Mouse (Mus musculus) lung, embryonic 16.5 days (tissue): ENCODE data around the gene Aoc2. TPM values are rescaled to one million over a fixed set of nuclear protein-coding genes. Genes with fewer than 3 reads are reported as not detected.
"Not testable (repeated sequence)": the region's sequence is repeated elsewhere in the genome, so short reads cannot be mapped to it uniquely, and the experiment has no call there.

Source experiments
- ATAC-seq: fragments of 200-750 bp; cut with Nextera tagmentation; 2 replicates; pipeline ENCODE4 v1.8.0; 2017; ENCODE audit warnings: low read depth, mild to moderate bottlenecking, moderate library complexity
- H3K27ac ChIP-seq: fragments of 300-500 bp; sonication (generic); 2 replicates; pipeline ENCODE4 v1.5.1; 2014; ENCODE audit warnings: mild to moderate bottlenecking, control low read depth, low read length
- H3K27me3 ChIP-seq: fragments of 300-500 bp; sonication (generic); 2 replicates; pipeline ENCODE4 v1.6.1; 2014; ENCODE audit warnings: low read depth, low read length, mixed read lengths; ENCODE audit not compliant: control insufficient read depth, insufficient read depth
- H3K36me3 ChIP-seq: fragments of 300-500 bp; sonication (generic); 2 replicates; pipeline ENCODE4 v1.6.1; 2014; ENCODE audit warnings: low read length; ENCODE audit not compliant: control insufficient read depth, insufficient read depth
- H3K4me1 ChIP-seq: fragments of 300-500 bp; sonication (generic); replicated peaks from 2 replicates; pipeline ENCODE4 v1.6.1; 2014; ENCODE audit warnings: low read length, mixed read lengths; ENCODE audit not compliant: control insufficient read depth, insufficient read depth
- H3K4me2 ChIP-seq: fragments of 300-500 bp; sonication (generic); 2 replicates; pipeline ENCODE4 v1.6.1; 2014; ENCODE audit warnings: low read depth, low read length, control low read depth
- H3K4me3 ChIP-seq: fragments of 300-500 bp; sonication (generic); 2 replicates; pipeline ENCODE4 v1.5.1; 2014; ENCODE audit warnings: mild to moderate bottlenecking, low read length, control low read depth
- H3K9ac ChIP-seq: fragments of 300-500 bp; sonication (generic); 2 replicates; pipeline ENCODE4 v1.6.1; 2014; ENCODE audit warnings: low read length, control low read depth
- H3K9me3 ChIP-seq: fragments of 300-500 bp; sonication (generic); 2 replicates; pipeline ENCODE4 v1.6.1; 2016; ENCODE audit warnings: low read length; ENCODE audit not compliant: control insufficient read depth
- WGBS: fragments of 180-500 bp; shearing (Covaris S2); extraction: QIAGEN DNeasy Blood & Tissue Kit; methylation state at CpG from one replicate; pipeline ENCODE4 v1.1.7; 2014; 5-methylcytosine and 5-hydroxymethylcytosine counted together
- microRNA-seq: library from miRNA; unstranded; fragments of <30 nt; microRNA quantifications from one replicate; pipeline ENCODE4, GENCODE M21; 2016
- polyA plus RNA-seq: library from polyadenylated mRNA; unstranded; fragments of >200 nt; fragmentation: Nextera tagmentation; extraction: Ambion mirVana; gene quantifications from 2 replicates; pipeline ENCODE4 v1.2.1, GENCODE M21; 2015

Gene Aoc2
- polyA plus RNA-seq, 1 experiment from 2014 or later, result 1.2 TPM

- Histone ChIP-seq H3K27ac (0 out of 2 replicates have a peak overlapping the region, but pooled peaks have one; percentile 0), H3K9me3 (no peaks in the 10 kb centered on the region), H3K4me1 (0 out of 2 replicates have a peak, but pooled peaks cover 3% of the 10 kb centered on the region), H3K9ac (no peak overlapping the region), H3K36me3 (no peaks in the 10 kb centered on the region), H3K27me3 (no peaks in the 10 kb centered on the region), H3K4me2 (no peak overlapping the region), H3K4me3 (no peak overlapping the region)
- WGBS, result 21% methylated on average over 3 of the region's 3 CpGs
- peak; percentile 23; the same call in 1 of the 2 replicates for ATAC-seq
Observed at GRCm38 (mm10) chr11:101360651-101361113, 35.8 kb downstream of the Aoc2 start.

- no peak overlapping the region for H3K4me2 ChIP-seq
- no peaks in the 10 kb centered on the region for H3K27me3 ChIP-seq
- H3K9me3 ChIP-seq, result no peaks in the 10 kb centered on the region
- no peak overlapping the region for H3K4me3 ChIP-seq
- 0 out of 2 replicates have a peak, but pooled peaks cover 3% of the 10 kb centered on the region for H3K4me1 ChIP-seq
- WGBS, result 31% methylated on average over 5 of the region's 5 CpGs
- H3K27ac ChIP-seq, result no peak overlapping the region
- no peak for ATAC-seq
- no peaks in the 10 kb centered on the region for H3K36me3 ChIP-seq
- no peak overlapping the region for H3K9ac ChIP-seq
Observed at GRCm38 (mm10) chr11:101364531-101364931, 39.7 kb downstream of the Aoc2 start.

DNA sequence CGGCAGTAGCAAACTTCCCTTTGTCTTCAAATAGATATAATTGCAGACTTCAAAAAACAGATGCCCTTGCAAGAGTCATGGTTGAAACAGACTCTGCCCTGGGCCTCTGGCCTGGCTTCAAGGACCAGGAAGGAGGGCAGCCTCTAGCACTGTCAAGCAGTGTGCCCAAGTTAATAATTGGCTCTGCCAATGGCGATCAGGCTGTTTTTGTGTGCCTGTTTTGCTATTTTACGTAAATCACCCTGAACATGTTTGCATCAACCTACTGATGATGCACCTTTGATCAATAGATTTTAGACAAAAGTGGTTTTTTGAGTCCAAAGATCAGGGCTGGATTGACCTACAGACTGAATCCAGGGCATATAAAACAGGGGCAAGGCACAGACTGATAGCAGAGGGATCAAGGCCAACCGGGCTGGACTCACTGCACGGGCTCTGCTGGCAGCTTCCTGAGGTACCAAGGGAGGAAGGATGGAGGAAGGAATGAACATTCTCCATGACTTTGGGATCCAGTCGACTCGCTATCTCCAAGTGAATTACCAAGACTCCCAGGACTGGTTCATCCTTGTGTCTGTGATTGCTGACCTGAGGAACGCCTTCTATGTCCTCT, 42.6 kb downstream of the Aoc2 start, which contains the start of gene G6pc:
G6pc (plus strand) TSS at position 236 of the 610 bp plus-strand sequence.
- no peak within 1 kb of the TSS for H3K4me3 ChIP-seq
- no peaks in the 10 kb centered on the region for H3K9me3 ChIP-seq
- no peak within 1 kb of the TSS for H3K27ac ChIP-seq
- no peaks in the 10 kb centered on the region for H3K36me3 ChIP-seq
- H3K4me2 ChIP-seq, result no peak within 1 kb of the TSS
- 83% methylated on average over 8 of the region's 8 CpGs for WGBS
- no peaks in the 10 kb centered on the region for H3K4me1 ChIP-seq
- no peak for ATAC-seq
- H3K27me3 ChIP-seq, result no peaks in the 10 kb centered on the region
- H3K9ac ChIP-seq, result no peak within 1 kb of the TSS

DNA sequence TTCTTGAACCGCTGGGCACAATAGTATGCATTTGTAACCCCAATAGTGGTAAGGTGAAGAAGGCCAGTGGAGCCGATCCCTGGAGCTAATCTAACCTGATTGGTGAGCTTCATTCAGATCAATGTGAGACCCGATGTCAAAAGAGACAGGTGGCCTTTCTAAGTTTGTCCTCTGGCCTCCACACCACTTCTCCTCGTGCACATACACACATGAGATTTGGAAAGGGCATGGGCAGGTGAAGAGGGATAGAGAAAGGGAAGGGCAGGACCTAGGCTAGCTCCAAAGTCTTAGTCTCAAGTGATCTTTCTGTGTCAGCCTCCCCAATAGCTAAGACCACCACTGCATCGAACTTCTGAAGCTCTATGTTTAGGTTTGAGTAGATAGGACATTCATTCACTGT, 45.3 kb downstream of the Aoc2 start:
- H3K4me1 ChIP-seq, result no peaks in the 10 kb centered on the region
- H3K4me3 ChIP-seq, result no peak overlapping the region
- 62% methylated on average over 5 of the region's 5 CpGs for WGBS
- H3K27ac ChIP-seq, result no peak overlapping the region
- no peak overlapping the region for H3K9ac ChIP-seq
- H3K9me3 ChIP-seq, result no peaks in the 10 kb centered on the region
- no peak overlapping the region for H3K4me2 ChIP-seq
- no peak for ATAC-seq
- H3K27me3 ChIP-seq, result no peaks in the 10 kb centered on the region
- no peaks in the 10 kb centered on the region for H3K36me3 ChIP-seq

DNA sequence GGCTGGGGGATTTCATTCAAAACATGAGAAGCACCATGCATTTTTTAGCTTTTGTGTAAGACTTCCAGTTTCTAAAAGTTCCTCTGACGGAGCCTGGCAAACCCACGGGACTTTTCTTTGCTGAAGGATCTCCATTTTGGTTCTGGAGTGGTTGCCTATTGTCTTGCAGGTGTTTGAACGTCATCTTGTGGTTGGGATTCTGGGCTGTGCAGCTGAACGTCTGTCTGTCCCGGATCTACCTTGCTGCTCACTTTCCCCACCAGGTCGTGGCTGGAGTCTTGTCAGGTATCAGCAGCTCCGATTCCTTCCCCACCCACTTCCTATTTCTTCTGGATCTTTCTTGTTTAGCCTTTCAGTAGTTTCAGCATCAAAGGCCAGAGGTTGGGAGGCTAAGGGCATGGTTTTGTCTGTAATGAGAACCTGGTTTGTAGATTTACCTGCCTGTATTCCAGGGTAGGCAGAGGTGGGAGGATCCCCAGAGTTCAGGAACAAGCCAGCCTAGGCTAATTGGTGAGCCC, 49.6 kb downstream of the Aoc2 start:
- WGBS, result 63% methylated on average over 7 of the region's 7 CpGs
- ATAC-seq, result no peak
- Histone ChIP-seq H3K4me2 (no peak overlapping the region), H3K4me1 (no peaks in the 10 kb centered on the region), H3K27me3 (no peaks in the 10 kb centered on the region), H3K4me3 (no peak overlapping the region), H3K9me3 (no peaks in the 10 kb centered on the region), H3K9ac (no peak overlapping the region), H3K27ac (no peak overlapping the region), H3K36me3 (no peaks in the 10 kb centered on the region)

DNA sequence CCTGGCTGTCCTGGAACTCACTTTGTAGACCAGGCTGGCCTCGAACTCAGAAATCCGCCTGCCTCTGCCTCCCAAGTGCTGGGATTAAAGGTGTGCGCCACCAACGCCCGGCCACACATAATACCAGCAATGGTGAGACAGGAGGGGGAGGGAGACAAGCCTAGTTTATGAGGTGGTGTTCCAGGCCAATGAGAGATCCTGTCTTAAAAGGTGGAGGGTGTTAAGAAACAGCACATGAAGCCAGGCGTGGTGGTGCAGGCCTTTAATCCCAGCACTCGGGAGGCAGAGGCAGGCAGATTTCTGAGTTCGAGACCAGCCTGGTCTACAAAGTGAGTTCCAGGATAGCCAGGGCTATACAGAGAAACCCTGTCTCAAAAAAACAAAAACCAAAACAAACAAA, 53.3 kb downstream of the Aoc2 start:
- 92% methylated on average over 8 of the region's 8 CpGs for whole genome bisulfite sequencing
- ATAC-seq, H3K4me2 ChIP-seq, H3K36me3 ChIP-seq, H3K4me1 ChIP-seq, H3K9ac ChIP-seq, H3K27ac ChIP-seq, H3K9me3 ChIP-seq, H3K27me3 ChIP-seq, H3K4me3 ChIP-seq: not testable (repeated sequence)

GRCm38 (mm10) chr11:101378926-101379325, 54.1 kb downstream of the Aoc2 start:
- Histone ChIP-seq H3K27ac (no peak overlapping the region), H3K27me3 (no peaks in the 10 kb centered on the region), H3K4me3 (no peak overlapping the region), H3K4me1 (no peaks in the 10 kb centered on the region), H3K36me3 (no peaks in the 10 kb centered on the region), H3K4me2 (no peak overlapping the region), H3K9me3 (no peaks in the 10 kb centered on the region), H3K9ac (no peak overlapping the region)
- ATAC-seq, result no peak
- 78% methylated on average over 6 of the region's 6 CpGs for WGBS

Small RNA genes within 50 kb of the gene (microRNA-seq; reads per million reads assigned to microRNA genes)
- gene Gm25593, result not detected

Other genes starting within 250 kb of the Aoc2 start
- gene Hsd17b1, start 246.7 kb upstream of the Aoc2 start, polyA plus RNA-seq, result 0.15 and 0.19 TPM in 2 replicates
- gene Coasy, start 242.5 kb upstream of the Aoc2 start, polyA plus RNA-seq, result 39.7 and 45.1 TPM in 2 replicates
- 41.3 and 60.3 TPM in 2 replicates for gene Mlx, start 237.8 kb upstream of the Aoc2 start, polyA plus RNA-seq
- gene Psmc3ip, start 229.6 kb upstream of the Aoc2 start, polyA plus RNA-seq, result 29.3 and 32.3 TPM in 2 replicates
- gene Retreg3, start 205.2 kb upstream of the Aoc2 start, polyA plus RNA-seq, result 18.4 and 19.6 TPM in 2 replicates
- gene Tubg1, start 205.1 kb upstream of the Aoc2 start, polyA plus RNA-seq, result 70.6 and 82.1 TPM in 2 replicates
- 3.1 TPM in 2 replicates for gene Tubg2, start 169.2 kb upstream of the Aoc2 start, polyA plus RNA-seq
- gene Cntnap1, start 154.5 kb upstream of the Aoc2 start, polyA plus RNA-seq, result 1.1 and 1.2 TPM in 2 replicates
- 17.0 and 17.1 TPM in 2 replicates for gene Plekhh3, start 153.7 kb upstream of the Aoc2 start, polyA plus RNA-seq
- 0.23 and 0.35 TPM in 2 replicates for gene Ccr10, start 149.6 kb upstream of the Aoc2 start, polyA plus RNA-seq
- gene Ezh1, start 98.6 kb upstream of the Aoc2 start, polyA plus RNA-seq, result 19.4 and 20.8 TPM in 2 replicates
- 312 and 337 TPM in 2 replicates for gene Ramp2, start 79.0 kb upstream of the Aoc2 start, polyA plus RNA-seq
- gene Vps25, start 71.4 kb upstream of the Aoc2 start, polyA plus RNA-seq, result 132 and 135 TPM in 2 replicates
- gene Wnk4, start 64.5 kb upstream of the Aoc2 start, polyA plus RNA-seq, result 5.3 and 5.8 TPM in 2 replicates
- gene Cntd1, start 46.1 kb upstream of the Aoc2 start, polyA plus RNA-seq, result 1.9 and 3.2 TPM in 2 replicates
- gene Coa3, start 45.9 kb upstream of the Aoc2 start, polyA plus RNA-seq, result 184 and 187 TPM in 2 replicates
- 136 and 151 TPM in 2 replicates for gene Becn1, start 22.8 kb upstream of the Aoc2 start, polyA plus RNA-seq
- 94.0 and 101 TPM in 2 replicates for gene Psme3, start 8.8 kb upstream of the Aoc2 start, polyA plus RNA-seq
- gene Aoc3, start 5.5 kb downstream of the Aoc2 start, polyA plus RNA-seq, result 1.9 and 2.2 TPM in 2 replicates
- gene G6pc, start 42.5 kb downstream of the Aoc2 start, polyA plus RNA-seq, result not detected in 2 replicates
- gene Aarsd1, start 92.6 kb downstream of the Aoc2 start, polyA plus RNA-seq, result 63.9 and 67.2 TPM in 2 replicates
- gene Gm27029, start 99.7 kb downstream of the Aoc2 start, polyA plus RNA-seq, result 7.5 and 10.1 TPM in 2 replicates
- 19.9 and 21.0 TPM in 2 replicates for gene Rundc1, start 100.0 kb downstream of the Aoc2 start, polyA plus RNA-seq
- gene Ptges3l, start 100.3 kb downstream of the Aoc2 start, polyA plus RNA-seq, result 12.5 and 13.9 TPM in 2 replicates
- gene Rpl27, start 117.2 kb downstream of the Aoc2 start, polyA plus RNA-seq, result 273 and 291 TPM in 2 replicates
- gene Ifi35, start 123.3 kb downstream of the Aoc2 start, polyA plus RNA-seq, result 27.3 and 29.1 TPM in 2 replicates
- 6.7 and 7.6 TPM in 2 replicates for gene Rnd2, start 139.9 kb downstream of the Aoc2 start, polyA plus RNA-seq
- 50.2 and 52.0 TPM in 2 replicates for gene Vat1, start 141.2 kb downstream of the Aoc2 start, polyA plus RNA-seq
- 13.2 and 14.1 TPM in 2 replicates for gene Brca1, start 226.9 kb downstream of the Aoc2 start, polyA plus RNA-seq
- gene Nbr1, start 227.1 kb downstream of the Aoc2 start, polyA plus RNA-seq, result 77.7 and 87.5 TPM in 2 replicates